Mouse (Mus musculus) lung, adult 2 months (tissue): ENCODE data around the gene Sqor. TPM values are rescaled to one million over a fixed set of nuclear protein-coding genes. Genes with fewer than 3 reads are reported as not detected.

Source experiments
- DNase-seq: peaks from one replicate; pipeline ENCODE4 v3.0.0; 2022
- H3K4me1 ChIP-seq: fragments of 200-500 bp; 2 replicates; pipeline ENCODE4 v1.6.1; 2011; ENCODE audit warnings: low read length; ENCODE audit not compliant: control insufficient read depth, insufficient read depth
- H3K4me3 ChIP-seq: fragments of 200-500 bp; replicated peaks from 2 replicates; pipeline ENCODE3; 2011; ENCODE audit warnings: low read depth, mild to moderate bottlenecking, control low read depth, low read length; ENCODE audit errors: extremely low read depth
- CTCF ChIP-seq: fragments of 200-500 bp; IDR thresholded peaks from 2 replicates; pipeline ENCODE4 v1.5.1; 2011; ENCODE audit warnings: mild to moderate bottlenecking, low read length, control low read depth; ENCODE audit not compliant: insufficient read depth
- POLR2A ChIP-seq: fragments of 200-500 bp; IDR thresholded peaks from 2 replicates; pipeline ENCODE4 v1.6.1; 2011; ENCODE audit warnings: low read depth, mild to moderate bottlenecking, control low read depth, low read length, borderline replicate concordance; ENCODE audit errors: extremely low read depth
- WGBS: fragments of 180-500 bp; shearing (Covaris S2); methylation state at CpG from one replicate; pipeline ENCODE4 v1.1.7; 2018; 5-methylcytosine and 5-hydroxymethylcytosine counted together
- polyA plus RNA-seq: library from polyadenylated mRNA; depleted of rRNA; stranded (reverse); fragments of >200 nt; gene quantifications from 2 replicates; pipeline ENCODE4 v1.2.3, GENCODE M21; 2012

The Sqor gene
- polyA plus RNA-seq, 1 experiment = 37.3 TPM

DNA sequence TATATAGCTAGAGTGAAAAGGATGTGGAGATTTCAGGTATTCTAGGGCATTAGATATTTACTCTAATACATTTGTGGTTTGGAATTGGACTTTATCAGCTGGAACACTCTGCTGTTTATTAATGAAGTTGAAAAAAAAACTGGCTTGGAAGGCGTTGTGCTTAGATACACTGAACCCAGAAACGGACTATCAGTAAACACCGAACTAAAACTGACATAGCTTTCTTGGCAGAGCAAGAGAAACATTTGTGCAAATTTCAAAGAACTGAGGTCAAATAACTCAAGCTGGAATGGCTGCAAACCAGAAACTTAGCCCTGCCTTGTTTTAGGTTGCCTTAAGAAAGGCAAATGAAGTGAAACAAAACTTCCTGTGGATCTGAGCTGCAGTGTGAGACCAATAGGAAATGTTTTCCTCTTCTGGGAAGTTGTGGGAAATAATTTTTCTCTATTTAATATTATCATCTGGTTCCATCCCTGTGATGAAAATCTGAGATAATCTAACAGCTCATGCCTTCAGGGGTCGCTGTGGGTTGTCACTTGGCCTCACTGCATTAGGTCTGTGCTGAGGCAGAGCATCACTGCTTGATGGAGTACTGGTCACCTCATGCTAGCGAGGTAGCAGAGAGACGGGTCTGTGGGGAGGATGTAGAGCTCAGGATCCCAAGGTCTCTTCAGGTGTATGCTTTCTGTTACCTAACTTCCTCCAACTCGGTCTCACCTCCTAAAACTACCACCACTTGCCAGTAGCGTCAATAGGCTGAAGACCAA, 16.7 kb downstream of the Sqor start:
- TF ChIP-seq POLR2A (no peak), CTCF (no peak)
- Histone ChIP-seq H3K4me1 (peaks cover 9% of the 10 kb centered on the region), H3K4me3 (no peak overlapping the region)
- 50% methylated on average over 8 of the region's 8 CpGs for WGBS
- no peak for DNase-seq

DNA sequence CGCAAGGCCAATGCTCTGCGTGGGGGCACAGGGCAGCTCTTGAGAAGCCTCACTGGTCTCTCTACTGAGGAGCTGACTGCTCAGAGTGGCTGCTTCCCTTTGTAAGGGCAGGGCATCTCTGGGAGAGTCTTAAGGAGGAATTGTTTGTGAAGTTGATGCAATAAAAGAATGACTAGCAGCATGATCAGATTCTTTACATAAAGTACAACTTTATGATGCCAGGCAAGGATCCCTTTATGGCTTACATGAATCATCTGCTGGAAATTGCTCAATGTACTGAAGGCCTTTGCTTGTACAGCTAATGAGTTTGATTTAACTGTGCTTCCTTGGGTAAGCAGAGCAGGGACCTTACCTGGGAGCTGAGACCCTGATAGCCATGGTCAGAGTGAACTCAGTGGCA, 18.7 kb downstream of the Sqor start:
- TF ChIP-seq POLR2A (no peak), CTCF (no peak)
- H3K4me3 ChIP-seq = no peak overlapping the region
- 77% methylated on average over 2 of the region's 2 CpGs for WGBS
- H3K4me1 ChIP-seq = peaks cover 6% of the 10 kb centered on the region; the same call in 1 of the 2 replicates
- DNase-seq = no peak

DNA sequence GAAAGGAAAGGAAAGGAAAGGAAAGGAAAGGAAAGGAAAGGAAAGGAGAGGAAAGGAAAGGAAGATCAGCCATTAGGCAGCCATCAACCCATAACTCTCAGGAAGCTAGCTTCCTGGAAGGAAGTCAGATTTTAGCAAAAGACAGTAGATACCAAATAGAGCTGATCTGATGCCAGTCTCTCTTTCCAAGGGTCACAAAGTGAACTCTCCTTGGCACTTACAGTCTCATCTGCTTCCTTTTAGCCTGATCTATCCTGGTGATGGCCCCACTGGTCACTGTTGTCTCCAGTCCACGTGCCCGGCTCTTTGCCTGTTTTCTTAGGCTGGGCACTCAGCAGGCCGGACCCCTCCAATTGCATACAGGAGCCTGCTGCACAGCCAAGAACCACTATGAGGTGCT, 19.7 kb downstream of the Sqor start:
- 81% methylated on average over 3 of the region's 3 CpGs for WGBS
- Histone ChIP-seq H3K4me3 (no peak overlapping the region), H3K4me1 (peaks cover 6% of the 10 kb centered on the region; the same call in 1 of the 2 replicates)
- no peak for TF ChIP-seq CTCF
- no peak for TF ChIP-seq POLR2A
- DNase-seq = no peak

- Histone ChIP-seq H3K4me1 (peaks cover 3% of the 10 kb centered on the region; the same call in 1 of the 2 replicates), H3K4me3 (no peak overlapping the region)
- WGBS = 82% methylated on average over 2 of the region's 2 CpGs
- DNase-seq = no peak
- TF ChIP-seq CTCF (no peak), POLR2A (no peak)
These were observed 21.1 kb downstream of the Sqor start for GRCm38 (mm10) chr2:122786167-122786566.

DNA sequence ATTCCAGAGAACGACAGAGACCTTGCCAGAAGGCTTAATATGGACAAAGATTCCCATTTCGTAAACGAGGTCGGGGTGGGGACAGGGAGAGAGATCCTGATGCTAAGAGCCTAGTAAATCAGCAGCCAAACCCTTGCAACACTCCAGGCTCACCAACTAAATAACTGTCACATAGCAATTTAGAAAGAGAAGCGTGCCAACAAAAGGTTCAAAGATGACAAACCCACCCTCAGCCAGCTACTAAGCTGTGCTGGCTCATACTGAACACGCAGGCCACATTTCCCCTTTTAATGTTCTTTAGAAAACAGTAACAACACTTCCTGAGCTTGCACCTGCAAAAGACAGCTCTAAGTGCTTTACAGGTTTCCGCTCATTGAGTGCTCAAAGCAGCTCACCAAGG, 24.3 kb downstream of the Sqor start:
- H3K4me1 ChIP-seq = no peaks in the 10 kb centered on the region
- WGBS = 54% methylated on average over 7 of the region's 7 CpGs
- DNase-seq = no peak
- H3K4me3 ChIP-seq = no peak overlapping the region
- TF ChIP-seq CTCF (no peak), POLR2A (no peak)

DNA sequence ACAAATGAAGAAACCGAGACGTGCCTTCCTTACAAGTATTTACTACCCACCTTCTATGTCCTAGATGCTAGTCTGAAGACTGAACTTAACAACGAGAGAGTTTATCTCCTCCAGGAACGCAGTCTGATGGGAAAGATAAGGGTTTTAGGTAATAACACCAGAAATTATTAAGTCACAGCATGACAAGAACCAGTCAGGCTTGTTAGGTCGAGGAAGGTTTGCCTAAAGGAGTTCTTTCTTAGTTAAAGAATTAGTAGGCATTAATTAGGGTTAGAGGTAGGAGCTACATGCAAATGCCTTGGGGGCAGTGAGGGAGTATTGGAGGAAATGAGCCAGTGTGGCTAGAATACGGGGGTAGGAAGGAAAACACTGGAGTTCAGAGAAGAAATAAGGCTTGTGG, 24.7 kb downstream of the Sqor start:
- Histone ChIP-seq H3K4me3 (no peak overlapping the region), H3K4me1 (no peaks in the 10 kb centered on the region)
- TF ChIP-seq CTCF = no peak
- no peak for TF ChIP-seq POLR2A
- DNase-seq = no peak
- WGBS = 62% methylated on average over 6 of the region's 6 CpGs

- no peaks in the 10 kb centered on the region for H3K4me1 ChIP-seq
- H3K4me3 ChIP-seq = no peak overlapping the region
- TF ChIP-seq CTCF (no peak), POLR2A (no peak)
- DNase-seq = no peak
- 90% methylated on average over 6 of the region's 6 CpGs for WGBS
These were observed 39.4 kb downstream of the Sqor start for GRCm38 (mm10) chr2:122804392-122804791.

- no peak overlapping the region for H3K4me3 ChIP-seq
- TF ChIP-seq POLR2A (no peak), CTCF (no peak)
- WGBS = 89% methylated on average over 3 of the region's 3 CpGs
- no peak for DNase-seq
- no peaks in the 10 kb centered on the region for H3K4me1 ChIP-seq
These were observed 41.0 kb downstream of the Sqor start for GRCm38 (mm10) chr2:122806040-122806439.

DNA sequence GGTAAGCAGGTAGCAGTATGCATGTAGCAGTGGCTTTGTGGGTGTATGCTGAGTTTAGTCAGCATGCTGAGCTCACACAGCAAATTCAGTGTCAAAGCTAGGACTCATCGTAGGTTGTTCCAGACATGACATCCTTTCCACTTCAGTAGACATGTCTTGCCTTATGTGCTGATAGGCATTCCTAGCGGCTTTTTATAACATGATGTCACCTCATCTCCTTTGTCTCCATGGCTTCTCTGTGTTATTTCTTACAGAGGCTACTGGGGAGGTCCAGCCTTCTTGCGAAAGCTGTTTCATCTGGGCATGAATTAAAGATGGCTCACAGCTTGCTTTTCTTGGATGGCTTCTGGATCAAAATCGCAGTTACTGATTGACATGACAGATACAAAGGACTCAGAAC, 44.0 kb downstream of the Sqor start:
- 75% methylated on average over 4 of the region's 4 CpGs for WGBS
- no peak for TF ChIP-seq CTCF
- TF ChIP-seq POLR2A = no peak
- DNase-seq = no peak
- Histone ChIP-seq H3K4me3 (no peak overlapping the region), H3K4me1 (no peaks in the 10 kb centered on the region)

DNA sequence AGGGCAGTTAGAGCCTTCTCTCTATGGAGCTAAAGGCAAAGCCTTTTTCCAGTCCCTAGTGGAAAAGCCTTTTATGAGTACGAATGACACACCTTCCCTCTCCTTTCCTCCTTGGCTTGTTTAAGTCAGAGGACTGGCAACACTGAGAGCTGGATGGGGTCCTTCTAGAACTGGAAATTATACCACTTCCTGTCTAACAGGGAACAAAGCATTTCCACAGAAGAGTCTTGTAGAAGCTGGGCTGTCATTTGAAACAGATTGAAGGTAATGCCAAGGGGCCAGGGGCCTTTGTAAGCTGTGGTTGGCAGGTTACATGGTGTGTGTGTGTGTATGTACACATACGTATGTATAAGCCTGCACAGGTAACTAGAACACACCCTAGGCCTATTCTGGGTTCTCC, 51.9 kb downstream of the Sqor start:
- Histone ChIP-seq H3K4me3 (no peak overlapping the region), H3K4me1 (no peaks in the 10 kb centered on the region)
- 79% methylated on average over 2 of the region's 2 CpGs for WGBS
- TF ChIP-seq POLR2A = no peak
- no peak for TF ChIP-seq CTCF
- no peak for DNase-seq

DNA sequence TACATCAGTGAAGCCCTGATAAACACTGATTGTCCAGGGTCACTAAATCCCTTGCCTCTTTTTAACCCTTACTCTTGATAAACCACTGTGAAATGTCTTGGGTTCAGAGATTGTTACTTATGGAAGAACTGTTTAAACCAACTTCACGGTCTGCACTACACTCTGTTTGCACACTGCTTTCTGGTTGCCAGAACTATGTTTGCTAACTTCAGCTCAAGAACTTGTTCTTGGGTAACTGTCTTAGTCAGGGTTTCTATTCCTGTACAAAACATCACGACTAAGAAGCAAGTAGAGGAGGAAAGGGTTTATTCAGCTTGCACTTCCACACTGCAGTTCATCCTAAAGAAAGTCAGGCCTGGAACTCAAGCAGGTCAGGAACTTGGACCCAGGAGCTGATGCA, 56.2 kb downstream of the Sqor start:
- WGBS = 53% methylated on average over 2 of the region's 2 CpGs
- TF ChIP-seq CTCF = no peak
- TF ChIP-seq POLR2A = no peak
- H3K4me3 ChIP-seq = no peak overlapping the region
- no peaks in the 10 kb centered on the region for H3K4me1 ChIP-seq
- no peak for DNase-seq
